Mouse (Mus musculus) brain, embryonic 18.5 days (tissue): ENCODE results near the gene Khnyn.

ENCODE experiments used
- DNase-seq: peaks from one replicate; pipeline ENCODE4 v3.0.0-alpha.2; 2012; ENCODE audit warnings: low read depth, low spot score

Gene Khnyn

GRCm38 (mm10) chr14:55884713-55885113 lies at the start of gene Khnyn:
TSS of gene Khnyn (plus strand) at chr14:55884947.
- DNase-seq = no peak

GRCm38 (mm10) chr14:55838312-55838711 lies 46.4 kb upstream of the Khnyn start:
- DNase-seq = no peak

GRCm38 (mm10) chr14:55838740-55839139 lies 46.0 kb upstream of the Khnyn start:
- DNase-seq = no peak

- no peak for DNase-seq
These were observed 43.8 kb upstream of the Khnyn start for GRCm38 (mm10) chr14:55840853-55841366.

GRCm38 (mm10) chr14:55842794-55843193 lies 42.0 kb upstream of the Khnyn start:
- no peak for DNase-seq

GRCm38 (mm10) chr14:55845506-55846294 lies 39.0 kb upstream of the Khnyn start:
- DNase-seq = no peak

- DNase-seq = no peak
These were observed 33.9 kb upstream of the Khnyn start for GRCm38 (mm10) chr14:55850885-55851284.

- no peak for DNase-seq
These were observed 31.8 kb upstream of the Khnyn start for GRCm38 (mm10) chr14:55852646-55853551.

- DNase-seq = no peak
These were observed 31.0 kb upstream of the Khnyn start, which contains the start of gene Nynrin for GRCm38 (mm10) chr14:55853621-55854285. TSS of gene Nynrin (plus strand) at chr14:55854010.

GRCm38 (mm10) chr14:55854406-55855100 lies 30.2 kb upstream of the Khnyn start:
- DNase-seq = no peak

- DNase-seq = no peak
These were observed 29.6 kb upstream of the Khnyn start for GRCm38 (mm10) chr14:55855101-55855561.

- DNase-seq = no peak
These were observed 27.2 kb upstream of the Khnyn start for GRCm38 (mm10) chr14:55857588-55857987.

- DNase-seq = no peak
These were observed 22.6 kb upstream of the Khnyn start for GRCm38 (mm10) chr14:55862186-55862585.

GRCm38 (mm10) chr14:55862970-55863369 lies 21.8 kb upstream of the Khnyn start:
- DNase-seq = no peak

GRCm38 (mm10) chr14:55863773-55864172 lies 21.0 kb upstream of the Khnyn start:
- DNase-seq = no peak

- DNase-seq = no peak
These were observed 17.8 kb upstream of the Khnyn start for GRCm38 (mm10) chr14:55866962-55867361.

GRCm38 (mm10) chr14:55868230-55869026 lies 16.3 kb upstream of the Khnyn start:
- DNase-seq = no peak

- DNase-seq = no peak
These were observed 15.2 kb upstream of the Khnyn start for GRCm38 (mm10) chr14:55869538-55869937.

GRCm38 (mm10) chr14:55872039-55872438 lies 12.7 kb upstream of the Khnyn start:
- DNase-seq = no peak

GRCm38 (mm10) chr14:55872551-55872950 lies 12.2 kb upstream of the Khnyn start:
- no peak for DNase-seq
